Mouse (Mus musculus) limb, embryonic 13.5 days (tissue): Measurements from ENCODE around the gene Rap1a. TPM values are rescaled to one million over a fixed set of nuclear protein-coding genes. Genes with fewer than 3 reads are reported as not detected.

ENCODE experiments used
- ATAC-seq: fragments of 200-750 bp; cut with Nextera tagmentation; 2 replicates; pipeline ENCODE4 v1.8.0; 2017; ENCODE audit warnings: low read depth, moderate number of reproducible peaks, moderate TSS enrichment; ENCODE audit not compliant: low FRiP score
- H3K27ac ChIP-seq: fragments of 300-500 bp; sonication (generic); 2 replicates; pipeline ENCODE4 v1.5.1; 2015; ENCODE audit warnings: inconsistent platforms, mild to moderate bottlenecking, moderate library complexity
- H3K27me3 ChIP-seq: fragments of 300-500 bp; sonication (generic); 2 replicates; pipeline ENCODE4 v1.6.1; 2015; ENCODE audit warnings: mild to moderate bottlenecking, inconsistent platforms
- H3K36me3 ChIP-seq: fragments of 300-500 bp; sonication (generic); 2 replicates; pipeline ENCODE4 v1.6.1; 2015; ENCODE audit warnings: inconsistent platforms, mild to moderate bottlenecking, moderate library complexity
- H3K4me1 ChIP-seq: fragments of 300-500 bp; sonication (generic); 2 replicates; pipeline ENCODE4 v1.6.1; 2015; ENCODE audit warnings: inconsistent platforms
- H3K4me2 ChIP-seq: fragments of 300-500 bp; sonication (generic); replicated peaks from 2 replicates; pipeline ENCODE4 v1.6.1; 2015; ENCODE audit warnings: inconsistent platforms, mild to moderate bottlenecking, moderate library complexity
- H3K4me3 ChIP-seq: fragments of 300-500 bp; sonication (generic); 2 replicates; pipeline ENCODE4 v1.5.1; 2015; ENCODE audit warnings: moderate library complexity, mild to moderate bottlenecking, inconsistent platforms
- H3K9ac ChIP-seq: fragments of 300-500 bp; sonication (generic); 2 replicates; pipeline ENCODE4 v1.6.1; 2015; ENCODE audit warnings: mild to moderate bottlenecking, inconsistent platforms
- H3K9me3 ChIP-seq: fragments of 300-500 bp; sonication (generic); 2 replicates; pipeline ENCODE4 v1.6.1; 2016; ENCODE audit warnings: inconsistent platforms
- WGBS: fragments of 180-500 bp; shearing (Covaris S2); methylation state at CpG from one replicate; pipeline ENCODE4 v1.1.7; 2015; 5-methylcytosine and 5-hydroxymethylcytosine counted together
- polyA plus RNA-seq: library from polyadenylated mRNA; unstranded; fragments of >200 nt; fragmentation: Nextera tagmentation; extraction: Ambion mirVana; gene quantifications from 2 replicates; pipeline ENCODE4 v1.2.1, GENCODE M21; 2015

The Rap1a gene
- polyA plus RNA-seq, 1 experiment from 2014 or later, result 98.4 TPM

- H3K27me3 ChIP-seq, result no peaks in the 10 kb centered on the region
- H3K4me2 ChIP-seq, result peak overlapping the region; percentile 84
- no peak overlapping the region for H3K27ac ChIP-seq
- peak overlapping the region; percentile 84 for H3K4me3 ChIP-seq
- H3K9me3 ChIP-seq, result no peaks in the 10 kb centered on the region
- ATAC-seq, result no peak
- 69% methylated on average over 4 of the region's 4 CpGs for WGBS
- H3K4me1 ChIP-seq, result peaks cover 27% of the 10 kb centered on the region
- H3K36me3 ChIP-seq, result no peaks in the 10 kb centered on the region
- no peak overlapping the region for H3K9ac ChIP-seq
Measured at GRCm38 (mm10) chr3:105799375-105799774, 1.8 kb downstream of the Rap1a start.

GRCm38 (mm10) chr3:105798770-105799169 lies 2.4 kb downstream of the Rap1a start:
- no peak for ATAC-seq
- Histone ChIP-seq H3K27ac (no peak overlapping the region), H3K27me3 (no peaks in the 10 kb centered on the region), H3K36me3 (no peaks in the 10 kb centered on the region), H3K9me3 (no peaks in the 10 kb centered on the region), H3K4me3 (no peak overlapping the region), H3K9ac (no peak overlapping the region), H3K4me1 (peaks cover 27% of the 10 kb centered on the region), H3K4me2 (peak overlapping the region; percentile 12; the same call in 1 of the 2 replicates)
- 93% methylated on average over 2 of the region's 2 CpGs for WGBS

GRCm38 (mm10) chr3:105797427-105797826 lies 3.7 kb downstream of the Rap1a start:
- Histone ChIP-seq H3K36me3 (no peaks in the 10 kb centered on the region), H3K4me3 (no peak overlapping the region), H3K27me3 (no peaks in the 10 kb centered on the region), H3K9ac (no peak overlapping the region), H3K4me1 (peaks cover 27% of the 10 kb centered on the region), H3K4me2 (no peak overlapping the region), H3K27ac (no peak overlapping the region), H3K9me3 (no peaks in the 10 kb centered on the region)
- ATAC-seq, result no peak
- WGBS, result 55% methylated on average over 2 of the region's 2 CpGs

- Histone ChIP-seq H3K9me3 (no peaks in the 10 kb centered on the region), H3K9ac (no peak overlapping the region), H3K27ac (no peak overlapping the region), H3K4me2 (no peak overlapping the region), H3K4me1 (peaks cover 27% of the 10 kb centered on the region), H3K27me3 (no peaks in the 10 kb centered on the region), H3K4me3 (no peak overlapping the region), H3K36me3 (no peaks in the 10 kb centered on the region)
- no peak for ATAC-seq
- whole genome bisulfite sequencing, result 67% methylated on average over 4 of the region's 4 CpGs
Measured at GRCm38 (mm10) chr3:105796761-105797160, 4.4 kb downstream of the Rap1a start.

GRCm38 (mm10) chr3:105794309-105794708 lies 6.8 kb downstream of the Rap1a start:
- H3K9ac ChIP-seq, result no peak overlapping the region
- H3K9me3 ChIP-seq, result no peaks in the 10 kb centered on the region
- no peak overlapping the region for H3K27ac ChIP-seq
- no peak for ATAC-seq
- WGBS, result 90% methylated on average over 1 of the region's 1 CpGs
- H3K4me3 ChIP-seq, result no peak overlapping the region
- H3K4me2 ChIP-seq, result no peak overlapping the region
- H3K27me3 ChIP-seq, result no peaks in the 10 kb centered on the region
- peaks cover 18% of the 10 kb centered on the region for H3K4me1 ChIP-seq
- H3K36me3 ChIP-seq, result peaks cover 2% of the 10 kb centered on the region; the same call in 1 of the 2 replicates

GRCm38 (mm10) chr3:105792309-105792708 lies 8.8 kb downstream of the Rap1a start:
- H3K4me3 ChIP-seq, result no peak overlapping the region
- no peak overlapping the region for H3K9ac ChIP-seq
- H3K27me3 ChIP-seq, result no peaks in the 10 kb centered on the region
- WGBS, result 87% methylated on average over 7 of the region's 7 CpGs
- no peak for ATAC-seq
- peaks cover under 1% of the 10 kb centered on the region; the same call in 1 of the 2 replicates for H3K4me1 ChIP-seq
- H3K27ac ChIP-seq, result no peak overlapping the region
- H3K4me2 ChIP-seq, result no peak overlapping the region
- peaks cover 5% of the 10 kb centered on the region; the same call in 1 of the 2 replicates for H3K9me3 ChIP-seq
- peaks cover 17% of the 10 kb centered on the region for H3K36me3 ChIP-seq

GRCm38 (mm10) chr3:105791129-105791528 lies 10.0 kb downstream of the Rap1a start:
- no peaks in the 10 kb centered on the region for H3K4me1 ChIP-seq
- no peak overlapping the region for H3K4me2 ChIP-seq
- H3K27me3 ChIP-seq, result no peaks in the 10 kb centered on the region
- ATAC-seq, result no peak
- H3K4me3 ChIP-seq, result no peak overlapping the region
- H3K36me3 ChIP-seq, result peaks cover 25% of the 10 kb centered on the region
- peaks cover 5% of the 10 kb centered on the region; the same call in 1 of the 2 replicates for H3K9me3 ChIP-seq
- H3K27ac ChIP-seq, result no peak overlapping the region
- 96% methylated on average over 2 of the region's 2 CpGs for WGBS
- H3K9ac ChIP-seq, result no peak overlapping the region

GRCm38 (mm10) chr3:105790338-105790737 lies 10.8 kb downstream of the Rap1a start:
- no peak for ATAC-seq

GRCm38 (mm10) chr3:105789776-105790175 lies 11.4 kb downstream of the Rap1a start:
- Histone ChIP-seq H3K36me3 (peaks cover 25% of the 10 kb centered on the region), H3K4me3 (no peak overlapping the region), H3K27me3 (no peaks in the 10 kb centered on the region), H3K9ac (no peak overlapping the region), H3K4me2 (no peak overlapping the region), H3K4me1 (no peaks in the 10 kb centered on the region), H3K9me3 (peaks cover 5% of the 10 kb centered on the region; the same call in 1 of the 2 replicates), H3K27ac (no peak overlapping the region)
- ATAC-seq, result no peak
- 92% methylated on average over 1 of the region's 1 CpGs for WGBS

More at GRCm38 (mm10) chr3:105790338-105790737, 10.8 kb downstream of the Rap1a start:
- H3K9me3 ChIP-seq, result peaks cover 5% of the 10 kb centered on the region; the same call in 1 of the 2 replicates
- H3K36me3 ChIP-seq, result peaks cover 25% of the 10 kb centered on the region
- no peak overlapping the region for H3K27ac ChIP-seq
- no peak overlapping the region for H3K4me2 ChIP-seq
- no peaks in the 10 kb centered on the region for H3K27me3 ChIP-seq
- H3K4me1 ChIP-seq, result no peaks in the 10 kb centered on the region
- H3K4me3 ChIP-seq, result no peak overlapping the region
- WGBS, result 88% methylated on average over 1 of the region's 1 CpGs
- no peak overlapping the region for H3K9ac ChIP-seq

GRCm38 (mm10) chr3:105787328-105787727 lies 13.8 kb downstream of the Rap1a start:
- Histone ChIP-seq H3K36me3 (peaks cover 25% of the 10 kb centered on the region), H3K9ac (no peak overlapping the region), H3K27me3 (no peaks in the 10 kb centered on the region), H3K27ac (no peak overlapping the region), H3K4me1 (peaks cover 14% of the 10 kb centered on the region), H3K9me3 (peaks cover 5% of the 10 kb centered on the region; the same call in 1 of the 2 replicates), H3K4me3 (no peak overlapping the region), H3K4me2 (no peak overlapping the region)
- ATAC-seq, result no peak
- whole genome bisulfite sequencing, result 94% methylated on average over 3 of the region's 3 CpGs

GRCm38 (mm10) chr3:105785865-105786264 lies 15.3 kb downstream of the Rap1a start:
- Histone ChIP-seq H3K4me1 (peaks cover 15% of the 10 kb centered on the region), H3K27ac (no peak overlapping the region), H3K36me3 (peaks cover 23% of the 10 kb centered on the region), H3K4me2 (no peak overlapping the region), H3K9me3 (peaks cover 5% of the 10 kb centered on the region; the same call in 1 of the 2 replicates), H3K4me3 (no peak overlapping the region), H3K27me3 (no peaks in the 10 kb centered on the region), H3K9ac (no peak overlapping the region)
- no peak for ATAC-seq

GRCm38 (mm10) chr3:105783809-105784208 lies 17.3 kb downstream of the Rap1a start:
- Histone ChIP-seq H3K27ac (no peak overlapping the region), H3K9me3 (peaks cover 5% of the 10 kb centered on the region; the same call in 1 of the 2 replicates), H3K27me3 (no peaks in the 10 kb centered on the region), H3K4me3 (no peak overlapping the region), H3K4me2 (no peak overlapping the region), H3K9ac (no peak overlapping the region), H3K4me1 (peaks cover 15% of the 10 kb centered on the region), H3K36me3 (peaks cover 18% of the 10 kb centered on the region)
- ATAC-seq, result no peak
- WGBS, result 74% methylated on average over 1 of the region's 1 CpGs

- no peak; the same call in 1 of the 2 replicates for ATAC-seq
Measured at GRCm38 (mm10) chr3:105782406-105782805, 18.7 kb downstream of the Rap1a start.

More at GRCm38 (mm10) chr3:105782406-105782805, 18.7 kb downstream of the Rap1a start:
- 61% methylated on average over 7 of the region's 7 CpGs for WGBS
- Histone ChIP-seq H3K36me3 (peaks cover 9% of the 10 kb centered on the region; the same call in 1 of the 2 replicates), H3K9me3 (no peaks in the 10 kb centered on the region), H3K27ac (no peak overlapping the region), H3K27me3 (no peaks in the 10 kb centered on the region), H3K4me3 (no peak overlapping the region), H3K4me1 (peaks cover 15% of the 10 kb centered on the region), H3K4me2 (no peak overlapping the region), H3K9ac (no peak overlapping the region)
